Mouse (Mus musculus) left cerebral cortex, adult 18-20 months (tissue): ENCODE data around the gene Pogz. TPM values are rescaled to one million over a fixed set of nuclear protein-coding genes. Genes with fewer than 3 reads are reported as not detected.
"Not testable (repeated sequence)": the region's sequence is repeated elsewhere in the genome, so short reads cannot be mapped to it uniquely, and the experiment has no call there.

Source experiments
- DNase-seq, 2 experiments: peaks; one replicate each; pipeline ENCODE4 v3.0.0; 2021 to 2022; ENCODE audit warnings: low spot score in 2 of 2, mixed read lengths in 1 of 2
- total RNA-seq, 2 experiments: library from RNA; stranded (reverse); gene quantifications; 2 replicates each; pipeline ENCODE4 v1.2.3; 2021

Pogz gene
- total RNA-seq, 2 experiments from 2014 or later, result 53.4 to 54.2 TPM

GRCm38 (mm10) chr3:94832100-94832499, 5.3 kb upstream of the Pogz start:
- DNase-seq, result no peak

DNA sequence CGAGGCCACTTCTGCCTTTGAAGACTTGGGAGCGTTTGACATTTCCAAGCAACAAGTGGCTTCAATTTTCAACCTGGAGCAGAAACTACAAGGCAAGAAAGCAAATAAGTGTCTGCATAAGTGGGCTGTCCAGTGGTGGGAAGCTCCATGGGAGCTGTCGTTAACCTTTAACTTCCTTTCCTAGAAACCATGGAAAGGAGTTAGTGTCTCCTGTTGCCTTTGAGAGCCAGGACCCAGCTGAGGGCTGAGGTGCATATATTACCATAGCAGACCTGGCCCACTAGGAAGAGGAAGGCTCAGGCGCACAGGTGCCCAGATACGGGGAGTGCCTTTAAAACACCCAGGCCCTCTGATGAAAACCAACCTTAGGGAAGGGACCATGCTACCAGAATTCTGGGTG, 4.7 kb upstream of the Pogz start:
- no peak for DNase-seq

GRCm38 (mm10) chr3:94833358-94833757, 4.0 kb upstream of the Pogz start:
- no peak for DNase-seq

- no peak for DNase-seq
Observed at GRCm38 (mm10) chr3:94835396-94835795, 2.0 kb upstream of the Pogz start.

DNA sequence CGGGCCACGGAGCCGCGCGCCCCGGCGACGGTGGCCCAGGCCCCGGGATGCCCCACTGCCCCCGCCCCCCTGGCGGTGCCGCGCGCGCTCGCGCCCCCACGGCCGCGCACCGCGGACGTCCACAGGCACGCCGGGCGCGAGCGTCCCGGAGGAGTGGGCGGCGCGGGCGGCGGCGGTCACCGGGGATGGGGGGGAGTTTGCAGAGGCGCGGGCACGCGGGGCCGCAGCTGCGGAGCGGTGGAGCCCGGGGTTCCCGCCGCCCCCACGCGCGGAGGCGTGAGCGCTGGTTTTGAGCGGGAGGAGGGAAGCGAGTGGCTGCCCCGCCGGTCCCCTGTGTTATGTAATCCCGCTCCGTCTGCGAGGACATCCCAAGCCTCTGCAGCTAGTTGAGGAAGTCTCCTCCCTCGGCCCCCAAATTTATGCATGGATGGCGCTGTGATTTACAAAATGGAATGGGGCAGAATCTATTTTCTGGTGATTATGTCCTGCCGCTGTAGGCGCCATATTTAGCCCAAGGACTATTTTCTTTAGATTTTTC, 661 bp downstream of the Pogz start:
- DNase-seq, result peak; percentile 86 to 91

DNA sequence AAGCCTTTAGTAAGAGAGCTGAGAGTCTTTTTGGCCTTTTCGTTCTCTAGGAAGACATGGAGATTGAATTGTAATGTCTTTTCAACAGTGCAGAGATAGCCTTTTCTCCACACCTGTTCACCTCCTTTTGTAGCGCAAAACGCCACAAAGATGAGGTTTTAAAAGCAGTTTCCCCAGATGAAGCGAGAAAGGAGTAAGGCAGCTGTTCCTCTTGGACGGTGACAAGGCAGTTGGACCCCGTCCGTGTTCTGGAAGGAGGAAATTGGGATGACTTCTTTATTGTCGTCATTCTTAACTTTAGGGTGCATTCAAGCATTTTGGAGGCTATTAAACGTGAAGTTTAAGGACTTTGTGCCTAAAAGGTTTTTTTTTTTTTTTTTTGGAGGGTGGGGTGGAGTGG, 1.3 kb downstream of the Pogz start:
- peak in 1 of 2 experiments; percentile 6 for DNase-seq

GRCm38 (mm10) chr3:94839101-94839500, 1.7 kb downstream of the Pogz start:
- DNase-seq, result no peak

GRCm38 (mm10) chr3:94847382-94847781, 10.0 kb downstream of the Pogz start:
- DNase-seq, result no peak

- peak; percentile 42 to 70 for DNase-seq
Observed at GRCm38 (mm10) chr3:94849338-94849737, 12.0 kb downstream of the Pogz start.

GRCm38 (mm10) chr3:94851731-94852130, 14.4 kb downstream of the Pogz start:
- no peak for DNase-seq

DNA sequence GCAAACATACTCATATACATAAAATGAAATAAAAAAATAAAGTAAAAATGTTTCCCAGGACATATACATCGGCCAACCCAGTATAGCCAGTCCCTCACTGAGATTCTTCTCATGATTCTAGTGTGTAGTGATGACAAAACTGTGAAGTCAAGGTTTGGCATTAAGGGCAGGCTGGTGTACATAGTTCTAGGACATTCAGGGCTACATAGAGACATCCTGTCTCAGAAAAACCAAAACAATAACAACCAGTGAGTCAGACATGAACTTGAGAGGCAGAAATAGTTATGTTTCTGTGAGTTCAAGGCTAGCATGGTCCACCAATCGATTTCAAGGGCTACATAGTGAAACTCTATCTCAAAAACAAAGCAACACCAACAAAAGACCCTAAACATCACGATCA, 14.8 kb downstream of the Pogz start:
- DNase-seq, result no peak

GRCm38 (mm10) chr3:94859471-94859870, 22.1 kb downstream of the Pogz start:
- DNase-seq, result no peak

GRCm38 (mm10) chr3:94869011-94869410, 31.6 kb downstream of the Pogz start:
- no peak for DNase-seq

GRCm38 (mm10) chr3:94878618-94879017, 41.3 kb downstream of the Pogz start:
- no peak for DNase-seq

GRCm38 (mm10) chr3:94881840-94882239, 44.5 kb downstream of the Pogz start:
- no peak for DNase-seq

- DNase-seq, result no peak
Observed at GRCm38 (mm10) chr3:94882579-94882978, 45.2 kb downstream of the Pogz start.

- peak; percentile 79 to 89 for DNase-seq
Observed at GRCm38 (mm10) chr3:94886316-94887224, 49.2 kb downstream of the Pogz start, which contains the start of gene Psmb4. Psmb4 (minus strand) TSS chr3:94886961.

DNA sequence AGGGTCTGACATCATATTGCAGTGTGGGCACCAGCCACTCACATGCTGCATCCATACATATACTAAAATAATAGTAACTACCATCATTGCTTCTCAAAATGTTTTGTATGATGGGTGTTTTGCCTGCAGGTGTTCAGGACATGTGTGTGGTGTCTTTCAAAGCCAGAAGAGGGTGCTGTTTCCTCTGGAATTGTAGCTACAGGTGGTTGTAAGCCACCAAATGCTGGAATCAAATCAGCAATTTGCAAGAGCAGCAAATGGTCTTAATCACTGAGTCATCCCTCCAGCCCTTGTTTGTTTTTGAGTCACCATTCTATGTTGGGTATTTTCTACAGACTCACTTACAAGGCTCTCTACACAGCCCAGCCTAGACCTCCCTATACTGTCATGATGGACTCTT, 51.2 kb downstream of the Pogz start:
- DNase-seq, result no peak

GRCm38 (mm10) chr3:94894076-94894475, 56.7 kb downstream of the Pogz start:
- DNase-seq, result no peak

DNA sequence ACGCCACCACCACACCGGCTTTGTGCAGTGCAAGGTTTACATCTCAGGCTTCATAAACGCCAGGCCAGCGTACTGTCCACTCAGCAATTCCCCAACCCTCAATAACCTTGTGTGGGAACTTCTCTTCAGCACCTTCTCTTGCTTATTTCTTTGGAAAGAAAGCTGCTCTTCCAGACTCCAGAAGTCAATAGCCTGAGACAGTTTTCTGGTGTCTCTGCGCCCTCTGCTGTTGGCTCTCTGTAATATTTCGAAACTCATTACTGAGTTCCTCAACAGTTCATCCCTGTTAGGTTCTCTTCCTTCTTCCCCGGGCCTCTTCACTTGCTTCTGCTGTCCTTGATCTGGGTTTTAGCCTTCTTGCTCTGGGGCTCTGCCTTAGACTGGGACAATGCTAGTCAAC, 65.4 kb downstream of the Pogz start:
- peak; percentile 68 to 72 for DNase-seq

DNA sequence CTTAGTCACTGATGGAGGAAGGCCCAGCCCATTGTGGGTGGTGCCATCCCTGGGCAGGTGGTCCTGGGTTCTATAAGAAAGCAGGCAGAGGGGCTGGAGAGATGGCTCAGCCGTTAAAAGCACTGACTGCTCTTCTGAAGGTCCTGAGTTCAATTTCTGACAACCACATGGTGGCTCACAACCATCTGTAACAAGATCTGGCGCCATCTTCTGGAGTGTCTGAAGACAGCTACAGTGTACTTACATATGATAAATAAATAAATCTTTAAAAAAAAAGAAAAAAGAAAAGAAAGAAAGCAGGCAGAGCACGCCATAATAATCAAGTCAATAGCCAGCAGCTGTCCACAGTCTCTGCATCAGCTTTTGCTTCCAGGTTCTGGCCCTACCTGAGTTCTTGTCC, 67.4 kb downstream of the Pogz start:
- not testable (repeated sequence) for DNase-seq

- no peak for DNase-seq
Observed at GRCm38 (mm10) chr3:94906482-94906881, 69.1 kb downstream of the Pogz start.
